In the genomic region with DNA sequence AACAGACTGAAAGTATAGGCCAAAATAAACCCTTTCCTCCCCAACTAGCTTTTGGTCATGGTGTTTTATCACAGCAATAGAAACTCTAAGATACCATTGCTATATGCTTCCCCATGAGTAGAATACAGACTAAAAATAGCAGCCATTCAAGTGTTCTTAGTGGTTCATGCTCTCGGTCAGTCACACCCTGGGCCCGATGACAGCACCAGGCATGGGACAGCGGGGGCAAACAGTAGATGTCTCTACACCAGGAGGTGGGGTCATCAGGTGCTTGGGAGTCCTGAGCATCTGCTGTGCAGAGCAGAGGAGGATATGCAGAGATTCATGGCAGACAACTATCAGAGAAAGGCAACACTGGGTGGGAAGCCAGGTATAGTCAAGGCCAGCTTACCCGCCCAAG, we compare ENCODE assay signal across 37 mouse cellular contexts. TPM values are rescaled to one million over a fixed set of nuclear protein-coding genes. Genes with fewer than 3 reads are reported as not detected.
DNase-seq lines count a peak whose midpoint lies in the region; ATAC-seq lines count a peak whose summit lies in the region.
"Had no signal": no experiment of that assay in that cellular context is flagged by ENCODE, and none has a peak within 500 bp of the region (broad histone marks: within the 10 kb centered on the region; RNA-seq: fewer than 3 reads in every experiment).

No protein-coding gene starts in this region.

- 54% methylated on average over 4 of the region's 4 CpGs for WGBS in heart, embryonic 11.5 days (ENCODE audit: insufficient replicate concordance)
- WGBS in heart, embryonic 16.5 days, result 51% methylated on average over 4 of the region's 4 CpGs

- H3K4me2 ChIP-seq in heart, embryonic 11.5 days, result no peak overlapping the region
- H3K4me2 ChIP-seq in heart, embryonic 16.5 days (ENCODE audit: low read depth, low read length), result peak overlapping the region; percentile 24; the same call in 1 of the 2 replicates
- H3K4me2 ChIP-seq: embryonic facial prominence, embryonic 13.5 days; forebrain, embryonic 15.5 days; hindbrain, embryonic 13.5 days; limb, embryonic 13.5 days; liver, embryonic 11.5 days; lung, embryonic 15.5 days; midbrain, embryonic 15.5 days; neural tube, embryonic 15.5 days; stomach, embryonic 15.5 days had no signal

- H3K27ac ChIP-seq in heart, embryonic 11.5 days (ENCODE audit: low read depth, low read length), result peak overlapping the region; percentile 90
- H3K27ac ChIP-seq in heart, embryonic 16.5 days (ENCODE audit: low read length), result peak overlapping the region; percentile 96
- H3K27ac ChIP-seq: embryonic facial prominence, embryonic 13.5 days; forebrain, embryonic 10.5 days; forebrain, embryonic 15.5 days; hindbrain, embryonic 13.5 days; kidney, postnatal 0 days; limb, embryonic 13.5 days; lung, embryonic 15.5 days; midbrain, embryonic 10.5 days; midbrain, embryonic 15.5 days; neural tube, embryonic 15.5 days; stomach, embryonic 15.5 days had no signal

- peaks cover 24% of the 10 kb centered on the region for H3K4me1 ChIP-seq in heart, embryonic 11.5 days (ENCODE audit: control insufficient read depth, insufficient read depth, low read length)
- peaks cover 38% of the 10 kb centered on the region for H3K4me1 ChIP-seq in heart, embryonic 16.5 days (ENCODE audit: control insufficient read depth, insufficient read depth, low read length)
- H3K4me1 ChIP-seq: embryonic facial prominence, embryonic 13.5 days; forebrain, embryonic 10.5 days; forebrain, embryonic 15.5 days; hindbrain, embryonic 13.5 days; limb, embryonic 13.5 days; midbrain, embryonic 10.5 days; midbrain, embryonic 15.5 days; neural tube, embryonic 15.5 days had no signal

- no peaks in the 10 kb centered on the region for H3K9me3 ChIP-seq in heart, embryonic 11.5 days (replicated peaks; ENCODE audit: control insufficient read depth, low read length)
- H3K9me3 ChIP-seq in heart, embryonic 16.5 days (replicated peaks; ENCODE audit: control insufficient read depth, low read length), result no peaks in the 10 kb centered on the region
- H3K9me3 ChIP-seq: forebrain, embryonic 10.5 days; forebrain, embryonic 15.5 days; hindbrain, embryonic 13.5 days; lung, embryonic 15.5 days; midbrain, embryonic 10.5 days; midbrain, embryonic 15.5 days; neural tube, embryonic 15.5 days; stomach, embryonic 15.5 days had no signal

- no peak overlapping the region for H3K9ac ChIP-seq in heart, embryonic 11.5 days (ENCODE audit: low read depth, low read length)
- H3K9ac ChIP-seq in heart, embryonic 16.5 days (ENCODE audit: low read length), result no peak overlapping the region
- H3K9ac ChIP-seq: embryonic facial prominence, embryonic 13.5 days; forebrain, embryonic 15.5 days; hindbrain, embryonic 13.5 days; limb, embryonic 13.5 days; lung, embryonic 15.5 days; midbrain, embryonic 15.5 days; neural tube, embryonic 15.5 days; stomach, embryonic 15.5 days had no signal

- no peak overlapping the region for H3K4me3 ChIP-seq in heart, embryonic 11.5 days (ENCODE audit: low read depth, low read length)
- H3K4me3 ChIP-seq in heart, embryonic 16.5 days (ENCODE audit: low read length), result no peak overlapping the region
- H3K4me3 ChIP-seq: embryonic facial prominence, embryonic 13.5 days; forebrain, embryonic 10.5 days; forebrain, embryonic 15.5 days; hindbrain, embryonic 13.5 days; limb, embryonic 13.5 days; lung, embryonic 15.5 days; midbrain, embryonic 10.5 days; midbrain, embryonic 15.5 days; neural tube, embryonic 15.5 days; stomach, embryonic 15.5 days had no signal

- ATAC-seq in heart, embryonic 11.5 days (replicated peaks; ENCODE audit: insufficient number of reproducible peaks, low FRiP score, low TSS enrichment), result peak; percentile 69
- peak; percentile 86 for ATAC-seq in heart, embryonic 16.5 days (replicated peaks; ENCODE audit: extremely low read depth, insufficient read depth, low FRiP score)
- ATAC-seq: activated CD4-positive, CD25-positive, alpha-beta regulatory T cell, adult 4 months; forebrain, embryonic 15.5 days; intestine, embryonic 16.5 days; midbrain, embryonic 15.5 days had no signal

- H3K36me3 ChIP-seq in heart, embryonic 11.5 days (ENCODE audit: control insufficient read depth, insufficient read depth, low read length), result no peaks in the 10 kb centered on the region; the same call in 1 of the 2 replicates
- H3K36me3 ChIP-seq in heart, embryonic 16.5 days (ENCODE audit: control insufficient read depth, insufficient read depth), result peaks cover 18% of the 10 kb centered on the region
- H3K36me3 ChIP-seq: embryonic facial prominence, embryonic 13.5 days; forebrain, embryonic 10.5 days; forebrain, embryonic 15.5 days; hindbrain, embryonic 13.5 days; limb, embryonic 13.5 days; lung, embryonic 15.5 days; midbrain, embryonic 10.5 days; midbrain, embryonic 15.5 days; neural tube, embryonic 15.5 days; stomach, embryonic 15.5 days had no signal

- no peaks in the 10 kb centered on the region for H3K27me3 ChIP-seq in heart, embryonic 11.5 days (ENCODE audit: control insufficient read depth, insufficient read depth, low read length)
- H3K27me3 ChIP-seq in heart, embryonic 16.5 days (ENCODE audit: control insufficient read depth, insufficient read depth, low read length), result no peaks in the 10 kb centered on the region
- H3K27me3 ChIP-seq: CH12.LX; embryonic facial prominence, embryonic 13.5 days; forebrain, embryonic 15.5 days; hindbrain, embryonic 13.5 days; limb, embryonic 13.5 days; lung, embryonic 15.5 days; midbrain, embryonic 15.5 days; neural tube, embryonic 15.5 days; stomach, embryonic 15.5 days had no signal

- DNase-seq in heart, adult 8-10 months (ENCODE audit: low spot score), result peak; percentile 57
- DNase-seq in heart, postnatal 4 days, result peak; percentile 71
- DNase-seq in cerebellum, adult 11-12 months, result no peak
- DNase-seq in left cerebral cortex, postnatal 10 days (ENCODE audit: extremely low spot score in 1 of 2, low spot score in 2 of 2), result no peak
- no peak for DNase-seq in embryo, embryonic 9.5 days (ENCODE audit: extremely low spot score)
- DNase-seq: adrenal gland, adult 2 months; adrenal gland, postnatal 36 days; B cell, adult 2 months; cerebellum, adult 8-10 months; cerebellum, postnatal 36 days; gastrocnemius, postnatal 10 days; kidney, adult 8-10 months; kidney, postnatal 4 days; layer of hippocampus, postnatal 36 days; retina, postnatal 1 day; right cerebral cortex, postnatal 25 days; thymus, postnatal 25 days had no signal

- intact Hi-C loops in left cerebral cortex, postnatal 10 days (cut with DNase I), result no loop called here

RNA-seq across cellular contexts. Expression of a gene that starts 12.8 kb away (rescaled TPM):
- total RNA-seq in heart, adult 8-10 months (2022), result 100 to 1,000 TPM; 279 to 382 (median 369) TPM
- 664 and 687 TPM in 2 replicates for polyA plus RNA-seq in heart, embryonic 11.5 days (2014; fragmentation: Nextera tagmentation; extraction: Ambion mirVana)
- polyA plus RNA-seq in heart, embryonic 16.5 days (2015; fragmentation: Nextera tagmentation; extraction: Ambion mirVana), result 523 and 531 TPM in 2 replicates
- 100 to 1,000 TPM; 519 to 549 TPM for total RNA-seq in heart, postnatal 4 days (2021)
- total RNA-seq in left cerebral cortex, postnatal 10 days (2021), result 1 to 10 TPM; 2.0 to 2.1 TPM
- total RNA-seq: granulocyte monocyte progenitor cell, adult 5-6 weeks; megakaryocyte progenitor cell, adult 5-6 weeks had no signal
- polyA plus RNA-seq: activated CD4-positive, CD25-positive, alpha-beta regulatory T cell, adult 4 months had no signal

RNA-seq across cellular contexts. Expression of a gene that starts 21.0 kb away (rescaled TPM):
- total RNA-seq in heart, adult 8-10 months (2022), result under 1 TPM; 0.19 to 0.60 (median 0.29) TPM
- 1.5 and 1.6 TPM in 2 replicates for polyA plus RNA-seq in heart, embryonic 11.5 days (2014; fragmentation: Nextera tagmentation; extraction: Ambion mirVana)
- polyA plus RNA-seq in heart, embryonic 16.5 days (2015; fragmentation: Nextera tagmentation; extraction: Ambion mirVana), result 1.2 TPM in 2 replicates
- total RNA-seq in heart, postnatal 4 days (2021), result 1 to 10 TPM; 1.5 to 1.7 TPM
- total RNA-seq in left cerebral cortex, postnatal 10 days (2021), result 1 to 10 TPM in 1 of 2 experiments, under 1 TPM in 1; 0.89 to 1.5 TPM
- total RNA-seq: granulocyte monocyte progenitor cell, adult 5-6 weeks had no signal

RNA-seq across cellular contexts. Expression of a gene that starts 22.6 kb away (rescaled TPM):
- total RNA-seq in heart, adult 8-10 months (2022), result not detected
- polyA plus RNA-seq in heart, embryonic 11.5 days (2014; fragmentation: Nextera tagmentation; extraction: Ambion mirVana), result 0.03 TPM in 1 of 2 replicates, not detected in the other
- polyA plus RNA-seq in heart, embryonic 16.5 days (2015; fragmentation: Nextera tagmentation; extraction: Ambion mirVana), result 0.39 and 0.70 TPM in 2 replicates
- total RNA-seq in heart, postnatal 4 days (2021), result not detected
- total RNA-seq in left cerebral cortex, postnatal 10 days (2021), result 1 to 10 TPM; 5.1 to 7.5 TPM
- total RNA-seq: ES-E14 had no signal

Comparison
In these comparisons a context has a peak if more than half of its experiments do, and no peak if none do; other contexts are left out.
1. DNase-seq: peak in heart, adult 8-10 months (single experiment) and heart, postnatal 4 days (single experiment); none in cerebellum, adult 11-12 months (single experiment), left cerebral cortex, postnatal 10 days (0 of 2) and embryo, embryonic 9.5 days (single experiment).
2. RNA of a gene that starts 12.8 kb away (total RNA-seq): 519 to 549 TPM in heart, postnatal 4 days and 279 to 382 TPM in heart, adult 8-10 months; 2.0 to 2.1 TPM in left cerebral cortex, postnatal 10 days; every median in the first group is over 10 times any median in the second.
3. RNA of a gene that starts 22.6 kb away (total RNA-seq): 5.1 to 7.5 TPM in left cerebral cortex, postnatal 10 days; not detected in heart, adult 8-10 months and not detected in heart, postnatal 4 days; every median in the first group is over 4 times any median in the second.